Mouse (Mus musculus) right cerebral cortex, postnatal 4 days (tissue): ENCODE measurements around the gene Csrnp1.

ENCODE experiments used
- DNase-seq: peaks from one replicate; pipeline ENCODE4 v3.0.0-alpha.2; 2022

Csrnp1 gene

DNA sequence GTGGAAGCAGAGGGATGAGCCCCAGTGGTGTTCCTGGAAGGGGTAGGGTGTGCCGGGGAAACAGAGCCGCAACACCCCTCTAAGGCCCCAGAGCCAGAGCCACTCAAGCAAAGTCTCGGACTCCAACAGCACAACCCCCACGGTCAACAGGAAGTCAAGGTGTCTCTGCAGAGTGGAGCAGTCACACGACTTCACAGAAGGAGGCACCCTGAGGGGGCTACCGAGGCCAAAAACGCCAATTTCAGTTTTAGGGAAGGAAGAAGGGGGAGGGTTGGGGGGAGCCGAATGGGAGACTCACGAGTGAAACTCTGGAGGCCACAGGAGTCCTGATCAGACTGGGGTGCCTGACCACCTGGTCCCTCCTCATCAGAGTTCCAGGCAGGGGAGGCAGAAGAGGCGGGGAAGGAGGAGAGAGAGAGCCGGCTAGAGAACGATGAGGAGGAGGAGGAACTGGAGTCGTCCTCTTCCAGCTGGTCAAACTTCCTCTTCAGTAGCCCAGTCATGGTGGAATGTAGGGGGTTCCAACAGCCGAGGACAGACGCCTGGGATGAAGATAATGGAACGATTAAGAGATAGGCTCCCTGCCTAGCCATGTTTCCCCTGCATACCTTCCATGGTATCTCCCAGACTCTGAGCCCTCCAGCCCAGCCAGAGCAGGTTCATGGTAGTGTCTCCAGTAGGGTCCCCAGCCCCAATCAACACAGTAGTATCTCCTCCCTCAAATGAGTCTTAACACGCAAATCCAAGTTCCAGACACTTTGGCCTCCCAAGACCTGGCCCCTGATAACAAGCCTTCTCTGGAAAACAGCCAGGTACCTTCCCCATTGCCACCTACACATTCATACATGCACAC is 7.5 kb downstream of the Csrnp1 start:
- no peak for DNase-seq

GRCm38 (mm10) chr9:119975286-119975685 is 9.2 kb downstream of the Csrnp1 start:
- no peak for DNase-seq

- DNase-seq = no peak
Observed at GRCm38 (mm10) chr9:119974609-119975008, 9.8 kb downstream of the Csrnp1 start.

DNA sequence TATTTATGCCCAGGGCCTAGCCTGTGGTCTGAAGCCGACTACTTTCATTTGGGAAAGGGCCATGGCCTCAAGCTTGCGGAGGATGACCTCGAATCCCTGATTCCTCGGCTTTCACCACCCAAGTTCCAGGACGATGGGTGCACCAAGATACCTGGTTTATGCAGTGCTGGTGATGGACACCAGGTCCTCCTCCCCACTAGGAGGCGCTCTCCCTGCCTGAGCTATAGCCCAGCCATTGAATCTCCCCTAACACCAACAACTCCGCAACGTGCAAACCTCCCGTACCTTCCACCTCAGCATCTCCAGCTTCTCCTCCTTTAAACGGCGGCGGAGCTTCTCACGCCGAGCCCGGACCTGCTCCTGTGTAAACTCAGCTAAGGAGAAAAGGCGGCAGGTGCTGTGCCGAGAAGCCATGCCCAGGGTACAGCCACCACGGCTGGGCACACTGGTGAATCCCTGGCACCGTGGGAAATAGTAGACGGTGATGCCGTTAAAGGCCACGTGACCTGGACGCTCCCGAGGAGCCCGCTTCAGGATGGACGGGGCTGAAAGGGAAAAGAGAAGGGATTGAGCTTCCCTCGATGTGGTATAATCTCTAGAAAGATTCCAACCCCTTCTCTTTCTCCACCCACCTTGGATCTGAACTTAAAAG is 10.5 kb downstream of the Csrnp1 start:
- DNase-seq = no peak

- DNase-seq = no peak
Observed at GRCm38 (mm10) chr9:119973281-119973680, 11.2 kb downstream of the Csrnp1 start.

- DNase-seq = no peak
Observed at GRCm38 (mm10) chr9:119972582-119972981, 11.9 kb downstream of the Csrnp1 start.

GRCm38 (mm10) chr9:119972166-119972565 is 12.3 kb downstream of the Csrnp1 start:
- DNase-seq = no peak

GRCm38 (mm10) chr9:119970763-119971656 is 13.4 kb downstream of the Csrnp1 start:
- DNase-seq = peak; percentile 76

DNA sequence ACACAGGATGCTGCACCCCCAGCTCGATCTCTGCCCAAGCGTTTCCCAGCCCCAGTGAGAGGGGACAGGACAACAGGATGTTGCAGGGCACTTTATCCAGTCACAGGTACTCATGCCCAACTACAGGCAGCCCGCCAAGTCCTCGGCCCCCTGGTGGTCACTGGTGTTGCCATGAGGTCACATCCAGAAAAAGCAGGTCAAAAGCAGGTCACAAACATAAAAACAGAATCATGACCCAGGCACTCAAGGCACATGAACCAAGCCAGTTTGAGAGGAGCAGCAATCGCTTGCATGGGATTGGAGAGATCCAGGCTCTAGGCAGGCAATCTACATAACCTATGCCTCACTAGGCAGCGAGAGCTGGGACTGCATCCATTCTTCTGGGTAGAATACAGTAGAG is 14.2 kb downstream of the Csrnp1 start:
- DNase-seq = peak; percentile 60

DNA sequence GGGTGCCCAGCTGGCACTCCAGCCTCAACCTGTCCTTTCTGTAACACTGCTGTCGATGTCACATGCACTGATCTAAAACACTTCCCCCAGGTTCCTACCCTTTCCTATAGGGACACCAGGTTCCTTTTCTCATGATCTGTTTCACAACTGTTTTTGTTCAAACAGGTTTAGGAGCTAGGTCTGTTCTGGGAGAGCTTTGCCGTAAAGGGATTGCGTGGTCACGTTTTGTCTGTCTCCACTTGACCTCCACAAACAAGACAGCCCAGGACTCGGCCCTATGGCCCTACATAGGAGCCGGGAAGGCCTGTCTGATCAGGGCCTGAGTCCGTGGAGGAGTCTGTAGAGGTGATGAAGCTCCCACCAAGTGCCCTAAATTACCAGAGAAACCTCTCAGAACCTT is 14.6 kb downstream of the Csrnp1 start:
- DNase-seq = no peak

- DNase-seq = no peak
Observed at GRCm38 (mm10) chr9:119966221-119966910, 18.1 kb downstream of the Csrnp1 start.

DNA sequence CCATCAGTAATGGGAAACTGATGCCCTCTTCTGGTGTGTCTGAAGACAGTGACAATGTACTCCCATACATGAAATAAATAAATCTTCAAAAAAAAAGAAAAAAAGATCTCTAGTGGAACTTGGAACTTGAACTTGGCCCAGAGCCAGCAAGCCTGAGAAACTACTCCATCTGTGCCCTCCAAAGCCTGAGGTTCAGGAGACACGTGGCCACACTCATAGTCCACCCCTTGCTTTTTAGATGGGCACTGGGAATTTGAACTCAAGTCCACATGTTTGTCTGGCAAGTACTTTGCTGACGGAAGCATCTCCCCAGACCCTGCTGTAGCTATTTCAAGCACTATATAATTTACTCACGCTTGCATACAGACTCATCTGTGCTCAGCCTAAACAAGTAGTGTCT is 19.3 kb downstream of the Csrnp1 start:
- no peak for DNase-seq

DNA sequence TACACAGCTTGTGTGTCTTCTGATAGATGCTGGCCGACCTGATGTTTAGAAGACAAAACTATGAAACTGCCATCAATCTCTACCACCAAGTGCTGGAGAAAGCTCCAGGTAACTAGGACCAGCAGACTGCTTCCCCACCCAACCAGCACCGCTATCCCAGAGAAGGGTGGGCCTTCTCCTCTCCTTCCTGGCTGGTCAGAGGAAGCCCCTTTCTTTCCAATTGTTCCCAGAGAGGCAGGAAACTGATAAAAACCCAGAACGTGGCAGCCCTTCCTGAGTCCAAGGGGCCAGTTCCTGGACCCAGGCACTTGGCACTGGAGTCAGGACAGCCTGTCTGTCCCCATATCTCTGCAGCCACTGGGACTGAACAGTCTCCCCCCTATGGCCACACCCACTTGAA is 20.3 kb downstream of the Csrnp1 start:
- DNase-seq = no peak

DNA sequence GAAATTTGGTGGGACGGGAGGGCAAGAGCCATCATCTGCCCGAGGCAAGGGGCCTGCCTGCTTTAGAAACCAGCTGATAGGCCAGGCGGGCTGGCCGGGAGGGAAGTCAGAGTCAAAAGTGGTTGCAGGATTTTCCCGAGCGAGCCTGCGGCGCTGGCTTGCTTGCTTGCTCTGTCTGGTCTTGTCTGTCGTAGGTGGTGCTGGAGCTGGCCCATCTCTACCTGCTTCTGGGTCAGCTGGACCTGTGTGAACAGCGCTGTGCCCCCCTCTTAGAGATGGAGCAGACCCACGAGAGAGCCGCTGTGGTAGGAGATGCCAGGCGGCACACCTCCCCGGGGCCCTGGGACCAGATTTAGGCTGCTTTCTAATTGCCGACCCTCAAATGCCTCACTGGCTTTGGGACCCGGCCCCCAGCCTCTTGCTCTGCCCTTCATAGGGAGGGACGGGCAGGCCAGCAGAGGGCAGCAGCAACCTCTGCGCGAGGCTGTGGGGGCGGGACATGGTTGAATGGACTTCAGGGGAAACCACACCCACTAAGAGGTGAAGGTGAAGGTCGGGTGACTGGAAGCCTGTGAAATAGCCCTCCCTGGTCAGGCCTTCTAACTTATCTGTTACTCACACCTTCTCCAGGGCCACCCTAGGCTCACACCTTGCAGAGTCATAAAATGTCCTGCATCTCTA is 21.3 kb downstream of the Csrnp1 start:
- DNase-seq = peak; percentile 49

GRCm38 (mm10) chr9:119962216-119962615 is 22.2 kb downstream of the Csrnp1 start:
- DNase-seq = no peak

DNA sequence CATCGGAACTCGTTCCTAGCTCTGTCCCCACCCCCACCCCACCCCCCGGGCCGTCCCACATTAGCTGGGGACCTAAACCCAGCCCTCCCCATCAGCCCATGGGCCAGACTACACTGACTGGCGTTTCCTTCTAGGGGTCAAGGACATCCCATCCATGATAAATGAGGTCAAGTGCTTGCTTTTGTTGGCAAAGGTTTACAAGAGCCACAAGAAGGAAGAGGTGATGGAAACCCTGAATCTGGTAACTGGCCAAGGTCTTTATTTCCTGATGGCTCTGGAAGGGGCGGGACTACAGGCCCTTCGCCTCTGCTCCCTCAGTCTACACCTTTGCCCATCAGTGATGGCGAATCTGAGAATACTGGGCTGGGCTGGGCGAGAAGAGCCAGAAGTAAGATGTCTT is 25.6 kb downstream of the Csrnp1 start:
- DNase-seq = no peak

DNA sequence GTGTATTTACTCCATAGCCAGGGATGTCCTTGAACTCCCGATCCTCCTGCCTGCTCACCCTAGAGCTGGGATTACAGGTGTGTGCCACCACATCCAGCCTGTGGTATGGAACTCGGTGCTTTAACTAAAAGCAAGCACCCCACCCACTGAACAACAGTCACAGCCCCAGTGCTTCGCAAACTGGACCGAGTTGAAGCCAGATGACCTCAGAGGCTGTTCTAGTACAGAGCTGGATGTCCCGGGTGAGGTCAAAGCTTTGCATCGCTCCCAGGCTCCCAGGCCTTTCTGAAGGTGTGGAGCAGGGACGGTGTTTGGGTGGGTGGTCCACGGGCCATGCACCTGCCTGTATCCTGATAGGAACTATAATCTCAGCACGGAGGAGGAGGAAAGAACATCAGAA is 33.1 kb downstream of the Csrnp1 start:
- no peak for DNase-seq

GRCm38 (mm10) chr9:119950434-119950833 is 34.0 kb downstream of the Csrnp1 start:
- no peak for DNase-seq

GRCm38 (mm10) chr9:119948804-119949203 is 35.7 kb downstream of the Csrnp1 start:
- no peak for DNase-seq

- no peak for DNase-seq
Observed at GRCm38 (mm10) chr9:119945173-119945900, 39.1 kb downstream of the Csrnp1 start.

DNA sequence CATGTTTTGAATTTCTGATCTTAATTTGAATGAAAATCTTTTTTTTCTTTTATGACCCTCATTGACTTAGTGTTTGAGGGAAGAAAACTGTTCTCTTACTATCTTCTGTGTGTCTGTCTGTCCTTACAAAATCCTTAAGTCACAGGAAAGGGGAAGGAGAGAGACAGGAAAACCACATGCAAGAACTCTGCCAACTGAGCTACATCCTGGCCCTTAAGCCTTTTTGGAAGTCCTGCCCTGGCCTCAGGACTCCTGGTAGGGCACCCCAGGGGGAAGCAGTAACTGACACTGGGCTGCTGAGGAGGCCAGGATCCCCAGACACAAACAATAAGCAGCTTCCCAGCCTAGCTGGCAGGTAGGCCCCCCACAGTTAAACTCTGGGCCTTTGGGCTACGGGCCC is 41.1 kb downstream of the Csrnp1 start:
- DNase-seq = no peak
